Mouse (Mus musculus) embryo, embryonic 10.5 days (tissue): Measurements from ENCODE around the gene Dguok.

Experiments used
- DNase-seq: peaks from one replicate; pipeline ENCODE4 v3.0.0-alpha.2; 2015; ENCODE audit warnings: low spot score

Gene Dguok

DNA sequence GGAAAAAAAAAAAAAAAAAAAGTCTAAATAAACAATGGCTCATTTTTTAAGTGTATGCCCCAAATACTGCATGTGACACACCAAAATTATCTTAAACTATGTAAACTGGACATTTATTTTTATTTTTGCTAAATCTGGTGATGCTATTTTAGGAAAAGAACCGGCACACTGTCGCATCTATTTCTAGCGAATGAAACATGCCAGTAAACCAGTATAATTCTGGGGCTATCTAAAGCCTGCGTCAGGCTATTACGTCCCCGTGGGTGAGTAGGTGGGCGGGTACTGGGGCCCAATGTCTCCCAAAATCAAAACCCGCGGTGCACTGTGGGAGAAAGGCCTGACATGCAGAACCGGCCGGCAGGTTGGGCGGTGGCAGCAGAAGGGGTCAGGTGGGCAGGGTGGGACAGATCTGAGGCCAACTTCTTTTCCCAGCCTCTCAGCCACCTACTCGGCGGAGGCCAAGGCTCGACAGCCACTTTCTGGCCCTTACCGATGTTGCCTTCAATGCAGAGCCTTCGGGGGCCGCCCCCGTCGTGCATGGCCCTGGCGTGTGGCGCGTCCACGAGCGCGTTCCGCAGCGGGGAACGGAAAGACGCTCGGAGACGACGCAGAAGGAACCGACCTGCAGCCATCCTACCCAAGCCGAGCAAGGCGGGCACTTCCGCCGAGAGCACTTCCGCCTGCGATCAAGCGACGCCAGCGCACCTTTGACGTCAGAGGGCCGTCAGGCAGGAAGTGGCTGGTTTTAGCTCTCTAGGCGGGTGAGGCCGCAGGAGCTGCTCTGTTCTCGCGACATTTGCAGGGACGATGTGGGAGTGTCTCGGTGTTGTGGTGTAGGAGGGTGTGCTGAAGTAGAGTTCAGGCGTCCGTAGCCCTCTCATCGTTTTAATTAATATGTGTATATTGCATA is at the start of gene Dguok:
Dguok (minus strand) TSS at position 712 of the 910 bp plus-strand sequence.
- DNase-seq = peak; percentile 98

DNA sequence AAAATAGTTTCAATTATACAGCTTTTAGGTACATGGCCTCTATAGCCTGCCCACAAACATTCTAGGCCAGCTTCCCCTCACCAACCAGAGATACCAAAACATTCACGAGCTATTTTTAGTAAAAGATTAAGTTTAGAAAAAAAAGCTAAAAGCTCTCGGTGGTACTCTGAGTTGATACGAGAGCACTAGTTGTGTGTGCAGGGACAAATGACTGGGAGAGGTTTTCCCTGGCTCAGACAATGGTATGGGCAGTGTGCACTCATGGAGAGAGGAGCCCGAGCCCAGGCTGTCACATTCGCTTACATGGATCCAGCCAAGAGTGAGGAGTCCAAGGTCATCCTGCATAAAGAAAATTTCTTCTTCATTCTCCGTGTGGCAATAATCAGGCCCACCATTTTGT is 49.2 kb upstream of the Dguok start:
- no peak for DNase-seq

DNA sequence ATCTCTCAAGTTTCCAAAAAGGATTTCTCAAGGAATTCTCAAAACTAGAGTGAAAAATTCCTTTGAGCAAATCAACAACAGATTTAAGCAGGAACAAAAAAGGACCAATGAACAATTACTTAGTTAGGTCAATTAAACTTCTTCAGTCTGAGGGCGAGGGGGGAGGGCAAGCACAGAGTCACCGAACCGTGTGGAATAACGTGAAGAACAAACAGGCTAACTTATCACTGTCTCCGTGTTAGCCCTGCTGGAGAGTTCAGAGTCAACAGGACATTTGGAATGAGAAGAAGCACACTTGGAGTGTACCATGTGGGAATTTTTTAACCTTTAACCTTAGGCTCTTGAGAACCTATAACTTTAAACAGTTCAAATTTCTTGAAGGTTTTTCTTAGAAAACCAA is 41.6 kb upstream of the Dguok start:
- peak; percentile 15 for DNase-seq

DNA sequence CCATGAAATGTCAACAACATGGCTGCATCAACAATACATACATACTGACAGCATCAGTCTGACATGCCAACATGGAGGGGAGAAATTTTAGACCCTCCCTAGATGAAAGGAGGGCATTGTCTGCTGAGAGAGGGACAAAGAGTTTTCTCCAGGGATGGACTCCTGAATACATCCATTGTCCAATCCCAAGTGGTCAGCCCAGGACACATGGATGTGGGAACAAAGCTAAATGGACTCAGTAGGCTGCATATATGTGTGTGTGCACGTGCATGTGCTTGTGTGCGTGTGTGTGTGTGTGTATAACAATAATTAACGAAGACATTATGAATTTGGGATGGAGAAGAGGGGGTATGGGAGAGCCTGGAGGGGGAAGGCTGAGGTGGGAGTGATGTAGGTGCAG is 39.0 kb upstream of the Dguok start:
- DNase-seq = no peak

DNA sequence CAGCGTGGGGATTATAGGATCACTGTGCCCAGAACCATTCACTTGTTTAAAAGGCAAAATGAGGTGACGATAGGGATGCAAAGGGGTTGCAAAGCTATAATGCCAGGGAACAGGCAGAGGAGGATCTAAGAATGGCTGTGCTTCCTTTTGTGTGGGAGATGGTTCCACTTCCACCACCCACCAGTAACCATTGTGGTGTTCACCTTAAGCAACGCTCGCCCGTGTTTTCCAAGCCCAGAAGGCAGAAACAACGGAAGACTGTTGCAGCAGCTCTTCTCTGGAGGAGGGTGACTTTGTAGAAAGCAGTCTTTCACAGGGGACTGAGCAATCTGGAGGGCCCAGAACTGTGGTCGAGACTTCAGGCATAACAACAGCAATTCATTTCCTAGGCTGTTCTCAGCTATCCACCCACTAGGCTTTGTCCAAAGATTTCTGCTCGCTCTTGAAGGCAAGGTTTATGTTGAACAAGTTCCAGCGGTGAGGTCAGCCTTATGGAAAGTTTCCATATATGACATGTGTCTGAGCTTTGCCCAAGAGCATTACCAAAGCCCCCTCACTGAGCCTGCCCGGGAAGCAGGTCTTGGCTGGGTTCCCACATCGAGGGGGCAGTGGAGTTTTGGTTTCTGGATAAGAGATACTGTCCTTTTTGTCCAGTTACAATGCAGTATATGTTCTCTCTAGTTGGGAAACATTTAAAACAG is 35.1 kb upstream of the Dguok start:
- no peak for DNase-seq

DNA sequence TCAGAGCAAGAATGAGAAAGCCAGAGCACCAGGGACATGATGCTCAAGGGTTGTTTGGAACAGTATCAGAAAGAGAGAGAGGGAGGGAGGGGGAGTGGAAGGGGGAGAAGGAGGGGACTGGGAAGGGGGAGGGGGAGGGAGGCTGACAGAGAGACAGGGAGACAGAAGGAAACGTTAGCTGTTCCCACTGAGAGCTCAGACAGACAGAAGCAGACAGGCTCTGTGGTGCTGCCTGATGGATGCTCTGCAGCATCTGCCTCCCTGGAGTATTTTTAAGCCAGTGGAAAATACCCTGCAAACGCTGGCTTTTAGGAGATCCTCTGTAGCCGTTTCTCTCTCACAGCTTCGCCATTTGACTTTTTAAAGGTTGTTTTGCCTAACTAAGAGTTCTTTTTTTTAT is 33.2 kb upstream of the Dguok start:
- no peak for DNase-seq

DNA sequence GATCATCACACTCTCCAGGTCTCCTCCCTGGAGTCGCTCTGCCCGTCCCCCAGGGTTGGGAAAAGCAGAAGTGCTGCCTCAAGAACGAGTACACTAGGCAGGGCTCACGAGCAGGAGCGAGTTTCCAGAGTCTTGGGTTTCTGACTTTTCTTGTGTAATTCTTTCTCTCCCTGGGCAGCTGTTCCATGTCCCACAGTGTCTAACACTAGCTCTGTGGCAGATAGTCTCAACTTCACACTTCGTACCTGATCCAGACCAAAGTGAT is 30.0 kb upstream of the Dguok start:
- DNase-seq = no peak

DNA sequence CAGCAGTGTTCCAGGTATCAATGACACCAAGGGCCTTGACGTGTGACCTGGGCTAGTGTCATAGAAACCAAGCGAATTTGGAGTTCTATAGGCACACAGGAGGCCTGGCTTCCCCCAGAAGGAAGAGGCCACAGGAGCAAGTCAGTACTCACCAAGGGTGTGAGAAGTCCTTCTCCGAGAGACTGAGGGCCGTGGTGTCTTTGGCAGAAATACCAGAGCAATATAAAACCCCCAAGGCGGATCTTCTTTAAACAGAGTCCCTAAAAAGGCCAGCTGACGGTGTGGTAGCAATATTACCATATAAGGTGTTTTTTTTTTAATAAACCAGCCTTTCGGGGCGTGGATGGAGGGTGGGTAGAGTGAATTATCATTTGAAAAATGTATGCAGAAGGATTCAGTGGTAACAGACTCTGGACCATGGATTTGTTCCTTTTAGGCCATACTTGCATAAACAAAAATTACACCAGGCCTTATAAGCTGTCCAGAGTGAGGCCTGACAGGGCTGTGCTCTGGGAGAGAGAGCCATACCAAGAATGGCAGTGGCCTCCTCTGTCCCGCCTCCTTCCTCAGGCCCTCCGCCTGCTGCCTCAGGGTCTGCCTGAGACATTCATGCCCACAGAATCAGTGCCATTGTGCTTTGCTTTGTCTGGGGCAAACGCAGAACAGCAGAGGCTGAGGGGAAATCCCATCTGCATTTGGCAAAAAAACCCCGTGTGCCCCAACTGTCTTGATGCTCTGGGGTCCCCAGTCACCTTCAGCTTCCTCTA is 29.4 kb upstream of the Dguok start, which contains the start of gene Actg2:
Actg2 (minus strand) TSS at position 238 of the 767 bp plus-strand sequence.
- no peak for DNase-seq

DNA sequence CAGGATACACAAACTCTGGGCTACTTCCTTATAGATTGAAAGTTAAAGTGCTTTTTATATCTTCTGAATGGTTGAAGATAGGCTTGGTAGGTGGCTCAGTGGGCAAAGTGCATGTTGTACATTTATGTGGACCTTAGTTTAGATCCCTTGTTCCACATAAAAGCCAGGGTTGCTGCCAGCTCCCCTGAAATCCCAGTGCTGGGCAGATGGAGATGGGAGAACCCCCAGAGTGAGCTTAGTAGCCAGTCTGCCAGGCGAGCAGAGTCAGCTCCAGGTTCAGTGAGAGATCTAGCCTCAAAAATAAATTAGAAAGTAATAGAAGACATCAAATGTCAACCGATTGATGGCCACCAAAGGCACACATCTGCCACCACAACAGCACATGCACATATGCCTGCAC is 25.8 kb upstream of the Dguok start:
- DNase-seq = no peak

DNA sequence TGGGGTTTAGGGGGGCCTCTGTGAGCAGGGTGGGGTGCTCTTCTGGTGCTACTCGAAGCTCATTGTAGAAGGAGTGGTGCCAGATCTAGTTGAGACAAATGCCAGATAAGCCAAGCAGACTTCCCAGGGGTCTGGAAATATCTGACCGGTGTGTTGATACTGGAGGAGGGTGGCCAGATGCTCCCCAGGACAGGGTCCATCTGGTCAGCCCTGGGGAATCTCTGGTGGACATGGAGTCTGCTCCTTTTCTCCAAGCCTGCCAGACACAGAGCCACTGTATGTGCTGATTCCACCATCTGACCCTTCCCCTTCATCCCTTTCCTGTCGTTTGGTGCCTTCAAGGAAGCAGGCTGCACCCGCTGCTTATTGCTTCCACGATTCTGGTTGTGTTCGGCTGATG is 16.4 kb upstream of the Dguok start:
- no peak for DNase-seq

DNA sequence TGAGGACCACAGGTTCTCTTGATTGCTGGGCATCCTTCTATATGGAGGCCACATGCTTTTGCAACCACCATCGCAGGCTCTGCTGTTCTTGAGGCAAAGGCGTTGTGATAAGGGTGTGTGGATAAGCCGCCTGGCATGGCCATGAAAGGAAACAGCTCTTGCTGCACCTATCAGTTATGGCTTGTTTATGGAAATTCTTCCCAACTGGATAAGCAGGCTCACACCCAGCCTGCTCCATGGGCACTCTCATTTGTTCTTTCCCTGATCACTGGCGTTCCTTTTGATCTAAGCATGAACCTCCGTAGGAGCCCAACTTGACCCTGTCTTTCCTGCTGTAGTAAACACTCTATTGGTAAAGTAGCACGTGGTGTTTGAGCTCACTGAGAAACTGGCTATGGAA is 15.0 kb upstream of the Dguok start:
- DNase-seq = no peak

DNA sequence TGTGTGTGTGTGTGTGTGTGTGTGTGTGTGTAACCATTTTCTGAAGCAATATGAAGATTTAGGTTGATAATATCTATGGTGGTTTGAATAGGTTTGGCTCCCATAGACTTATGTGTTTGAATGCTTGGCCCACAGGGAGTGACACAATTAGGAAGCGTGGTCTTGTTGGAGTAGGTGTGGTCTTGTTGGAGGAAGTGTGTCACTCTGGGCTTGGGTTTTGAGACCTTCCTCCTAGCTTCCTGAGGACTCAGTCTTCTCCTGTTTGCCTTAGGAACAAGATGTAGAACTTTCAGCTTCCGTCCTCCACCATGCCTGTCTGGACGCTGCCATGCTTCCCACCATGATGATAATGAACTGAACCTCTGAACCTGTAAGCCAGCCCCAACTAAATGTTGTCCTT is 11.9 kb upstream of the Dguok start:
- no peak for DNase-seq

DNA sequence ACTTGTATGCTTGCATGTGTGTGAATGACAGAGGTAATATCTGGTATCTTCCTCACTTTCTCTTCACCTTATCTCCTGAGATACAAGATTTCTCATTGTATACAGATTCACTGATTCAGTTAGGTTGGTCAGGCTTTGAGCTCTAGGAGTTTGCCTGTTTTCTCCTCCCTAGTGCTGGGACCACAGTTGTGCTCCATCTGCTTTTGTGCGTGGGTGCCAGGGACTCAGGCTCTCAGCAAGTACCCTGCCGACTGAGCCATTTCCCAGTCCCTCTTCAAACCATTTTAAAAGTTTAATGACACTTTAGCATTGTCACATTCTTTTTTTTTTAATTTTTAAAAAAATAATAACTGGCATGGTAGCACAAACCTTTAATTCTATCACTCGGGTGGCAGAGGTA is 8.4 kb upstream of the Dguok start:
- no peak for DNase-seq

DNA sequence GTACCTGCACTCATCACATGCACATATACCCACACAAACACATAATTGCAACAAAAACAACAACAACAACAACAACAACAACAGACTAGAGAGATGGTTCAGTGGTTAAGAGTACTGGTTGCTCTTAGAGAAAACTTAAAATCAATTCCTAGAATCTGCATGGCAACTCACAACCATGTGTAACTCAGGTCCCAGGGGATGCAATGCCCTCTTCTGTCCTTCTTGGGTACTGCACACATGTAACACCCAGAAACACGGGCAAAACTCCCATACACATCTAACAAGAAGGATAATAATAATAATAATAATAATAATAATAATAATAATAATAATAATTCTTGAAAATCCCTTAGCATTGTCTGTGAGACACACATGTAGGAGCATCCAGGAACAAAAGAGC is 5.7 kb upstream of the Dguok start:
- DNase-seq = peak; percentile 74

DNA sequence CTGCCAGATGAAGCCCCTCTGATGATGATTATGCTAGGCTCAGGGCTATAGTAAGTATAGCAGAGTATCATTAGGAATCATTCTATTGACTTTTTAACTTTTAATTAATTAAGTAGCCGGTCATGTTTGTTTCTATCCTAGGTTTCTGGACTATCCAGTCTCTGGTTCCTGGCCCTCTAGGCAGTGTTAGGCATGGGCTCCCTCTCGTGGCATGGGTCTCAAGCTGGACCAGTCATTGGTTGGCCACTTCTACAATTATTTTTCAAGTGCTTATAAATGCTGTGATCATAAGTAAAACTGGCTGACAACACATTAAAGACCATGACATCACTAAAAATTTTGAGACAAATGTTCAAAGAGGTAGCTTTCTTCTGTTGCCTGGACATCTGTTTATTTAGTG is 3.4 kb upstream of the Dguok start:
- no peak for DNase-seq

DNA sequence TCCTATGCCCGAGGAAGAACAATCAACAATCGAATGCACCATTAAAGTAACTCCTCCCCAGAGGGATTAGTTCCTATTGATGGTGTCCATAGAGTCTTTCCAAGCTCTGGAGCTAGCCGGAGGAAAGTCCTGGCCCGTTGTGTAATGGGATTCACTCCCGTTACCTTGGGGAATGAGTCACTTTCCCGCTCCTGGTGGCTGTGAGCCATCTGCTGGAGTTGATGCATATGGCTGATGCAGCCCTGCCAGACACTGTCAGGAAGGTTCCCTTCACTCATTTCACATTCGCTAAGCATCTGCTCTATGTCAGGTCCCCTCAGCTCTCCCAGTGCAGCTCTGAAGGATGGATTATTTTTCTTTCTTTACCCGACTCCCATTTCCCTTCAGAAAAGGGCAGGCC is 2.7 kb upstream of the Dguok start:
- DNase-seq = peak; percentile 8

DNA sequence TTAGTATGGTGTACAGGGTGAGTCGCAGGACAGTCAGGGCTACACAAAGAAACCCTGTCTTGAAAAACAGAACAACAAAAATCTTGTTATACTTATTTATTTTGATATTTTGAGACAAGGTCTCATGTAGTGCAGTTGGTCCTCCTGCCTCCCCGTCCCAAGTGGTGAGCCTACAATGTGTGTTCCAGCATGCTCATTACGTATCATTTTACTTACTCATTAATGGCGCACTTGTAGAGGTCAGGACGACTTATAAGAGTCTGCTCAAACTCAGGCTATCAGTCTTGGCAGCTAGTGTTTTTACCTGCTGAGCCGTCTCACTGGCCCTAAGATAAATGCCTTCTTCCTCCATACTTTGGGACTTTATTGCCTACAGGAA is 388 bp upstream of the Dguok start:
- no peak for DNase-seq

DNA sequence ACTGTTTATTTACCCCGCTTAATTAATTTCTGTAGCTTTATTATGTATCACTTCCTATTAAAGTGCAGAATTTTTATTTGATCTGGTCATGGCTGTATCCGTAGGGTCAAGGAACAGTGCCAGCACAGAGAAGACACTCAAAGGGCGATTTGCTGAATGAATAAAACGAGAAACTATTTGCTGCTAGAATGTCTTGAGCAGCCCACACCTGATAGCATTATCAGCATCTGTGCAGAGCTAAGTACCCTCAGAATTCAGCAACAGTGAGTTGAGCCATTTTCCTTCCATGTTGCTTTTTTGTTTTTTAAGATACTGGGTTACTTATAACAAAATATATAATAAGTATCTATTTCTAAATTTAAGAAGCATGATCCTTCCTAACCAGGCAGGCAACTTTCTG is 1.2 kb downstream of the Dguok start:
- no peak for DNase-seq

DNA sequence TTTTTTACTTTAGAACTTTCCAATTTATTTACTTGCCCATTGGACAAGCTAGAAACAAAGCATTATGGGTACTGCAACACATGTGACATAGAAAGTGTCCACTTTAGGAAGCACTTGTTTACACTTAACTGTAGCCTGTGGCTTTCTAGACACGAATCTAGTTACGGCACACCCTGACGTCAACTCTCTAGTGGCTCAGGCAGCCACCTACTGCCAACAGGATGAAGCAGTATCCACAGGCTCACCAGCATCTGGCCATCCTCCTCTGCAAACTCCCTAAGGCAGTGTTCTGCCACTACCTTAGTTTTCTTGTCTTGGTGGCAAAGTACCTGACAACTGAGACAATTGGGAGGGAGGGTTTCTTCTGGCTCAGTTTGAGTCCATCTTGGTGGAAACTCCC is 3.4 kb downstream of the Dguok start:
- no peak for DNase-seq

DNA sequence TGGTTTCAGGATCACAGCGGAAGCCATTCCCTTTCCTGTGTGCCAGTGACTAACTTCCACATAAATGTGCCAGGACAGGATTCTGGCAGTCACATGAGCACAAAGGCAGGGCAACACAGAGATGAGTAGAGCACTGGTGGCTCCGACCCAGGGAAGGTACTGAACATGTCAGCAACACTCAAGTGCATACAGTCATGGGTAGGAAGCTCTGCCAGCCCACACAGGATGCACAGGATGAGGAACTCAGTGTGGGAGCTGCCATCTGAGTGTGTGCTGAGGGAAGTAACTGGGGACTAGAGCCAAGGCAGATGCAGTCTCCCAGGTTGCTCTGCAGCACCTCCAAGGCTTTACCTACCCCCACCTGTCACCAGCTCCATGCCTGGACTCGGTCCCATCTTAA is 4.1 kb downstream of the Dguok start:
- DNase-seq = no peak

DNA sequence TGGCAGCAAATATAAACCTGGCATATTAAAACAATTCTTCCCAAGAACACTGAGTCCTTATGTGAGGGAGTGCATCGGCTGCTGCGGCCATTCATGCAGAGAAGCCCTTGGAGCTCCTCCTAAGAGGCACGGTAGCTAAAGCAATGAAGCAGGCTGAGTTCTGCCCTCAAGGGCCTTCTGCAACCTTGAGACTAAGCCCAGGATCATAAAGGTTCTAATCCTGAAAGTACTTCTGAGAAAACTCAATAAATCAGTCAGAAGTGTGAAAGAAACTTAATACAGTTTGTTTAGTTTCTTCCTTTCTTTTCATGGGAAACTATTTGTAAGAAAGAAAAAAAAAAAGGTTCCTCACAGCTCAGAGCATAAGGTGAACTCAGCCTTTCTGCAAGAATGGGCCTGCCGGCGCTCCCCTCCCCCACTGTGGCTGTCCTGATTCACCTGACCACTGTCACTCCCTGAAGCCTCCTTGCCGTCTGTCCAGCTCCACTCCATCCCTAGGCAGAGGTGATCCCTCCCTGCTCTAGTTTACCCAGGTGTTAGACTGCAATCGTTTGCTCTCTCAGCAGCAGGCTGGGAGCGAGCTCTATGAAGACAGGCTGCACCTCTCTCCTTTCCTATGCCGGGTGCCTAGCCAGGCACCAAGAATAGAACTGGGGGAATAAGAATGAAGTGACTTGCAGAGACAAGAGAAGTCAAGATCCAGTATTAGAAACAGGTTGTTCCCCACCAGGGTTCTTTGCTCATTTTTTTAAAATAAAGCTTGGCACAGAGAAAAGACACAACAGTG is 5.1 kb downstream of the Dguok start:
- DNase-seq = no peak

DNA sequence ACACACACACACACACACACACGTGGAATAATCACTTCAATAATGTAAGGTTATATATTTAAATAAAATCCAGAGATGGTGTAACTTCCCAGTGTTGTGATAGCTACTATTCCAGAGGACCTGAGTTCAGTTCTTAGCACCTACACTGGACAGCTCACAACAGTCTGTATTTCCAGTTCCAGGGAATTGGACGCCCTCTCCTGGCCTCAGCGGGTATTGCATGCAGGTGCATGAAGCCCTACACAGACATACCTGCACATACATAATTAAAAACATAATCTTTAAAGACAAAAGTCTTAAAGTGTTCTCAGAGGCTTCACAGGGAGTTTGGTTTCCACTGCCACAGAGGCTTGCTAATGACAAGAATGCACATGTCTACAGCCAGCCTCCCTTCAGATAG is 6.3 kb downstream of the Dguok start:
- DNase-seq = no peak
